Mouse (Mus musculus): ENCODE data around the gene Pex26.

DNA sequence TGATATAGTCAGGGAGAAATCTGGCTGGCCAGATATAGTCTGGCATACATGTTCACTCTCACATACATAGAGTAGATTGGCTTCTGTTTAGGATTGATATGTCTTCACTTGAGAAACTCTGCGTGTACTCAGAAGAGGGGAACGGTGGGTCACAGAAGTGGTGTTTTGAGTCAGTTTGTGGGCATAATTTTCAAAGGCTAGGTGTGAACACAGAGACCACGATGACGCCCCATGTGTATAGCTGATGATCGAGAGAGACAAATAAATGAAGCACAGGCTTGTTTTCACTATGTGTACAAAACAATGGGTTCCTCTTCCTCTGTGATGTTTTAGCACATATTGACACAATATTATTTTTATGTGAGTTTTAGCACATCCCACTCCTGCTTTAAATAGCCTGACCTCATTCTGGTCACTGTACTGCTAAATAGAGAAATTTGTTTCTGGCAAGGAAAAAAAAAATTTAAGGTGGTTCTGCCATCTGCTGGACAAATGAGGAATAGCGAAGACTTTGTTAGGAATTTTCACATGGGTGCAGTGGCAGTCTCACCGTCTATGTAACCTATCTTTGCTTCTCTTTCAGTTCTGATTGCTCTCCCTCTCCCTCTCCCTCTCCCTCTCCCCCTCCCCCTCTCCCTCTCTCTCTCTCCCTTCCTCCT, 4.6 kb upstream of the Pex26 start:
- TF ChIP-seq CTCF (IDR thresholded peaks at IDR 0.05; ENCODE audit: control insufficient read depth, insufficient read depth, insufficient read length) (no peak), MAX (IDR thresholded peaks at IDR 0.05) (no peak), MYOD1 (IDR thresholded peaks at IDR 0.05; ENCODE audit: control insufficient read depth, insufficient read length, low read depth) (no peak), USF1 (IDR thresholded peaks at IDR 0.05; ENCODE audit: low read depth) (no peak), MYOG (IDR thresholded peaks at IDR 0.05; ENCODE audit: control insufficient read depth, extremely low read depth, insufficient read length) (no peak), FOSL1 (IDR thresholded peaks at IDR 0.05; ENCODE audit: insufficient read depth, low read length, poor library complexity, severe bottlenecking) (no peak), CEBPB (IDR thresholded peaks at IDR 0.05; ENCODE audit: low read depth) (no peak)

Measured in C2C12 (cell line).